Mouse (Mus musculus): ENCODE data around the gene Defb29.
A peak's percentile ranks its signal among the peaks of the same experiment; 100 is the strongest.

The Defb29 gene

GRCm38 (mm10) chr2:152539944-152540710 lies at the start of gene Defb29:
TSS of gene Defb29 (minus strand) at chr2:152540098.
- DNase-seq = no peak

- DNase-seq = no peak
Observed at GRCm38 (mm10) chr2:152589021-152589420, 49.1 kb upstream of the Defb29 start.

DNA sequence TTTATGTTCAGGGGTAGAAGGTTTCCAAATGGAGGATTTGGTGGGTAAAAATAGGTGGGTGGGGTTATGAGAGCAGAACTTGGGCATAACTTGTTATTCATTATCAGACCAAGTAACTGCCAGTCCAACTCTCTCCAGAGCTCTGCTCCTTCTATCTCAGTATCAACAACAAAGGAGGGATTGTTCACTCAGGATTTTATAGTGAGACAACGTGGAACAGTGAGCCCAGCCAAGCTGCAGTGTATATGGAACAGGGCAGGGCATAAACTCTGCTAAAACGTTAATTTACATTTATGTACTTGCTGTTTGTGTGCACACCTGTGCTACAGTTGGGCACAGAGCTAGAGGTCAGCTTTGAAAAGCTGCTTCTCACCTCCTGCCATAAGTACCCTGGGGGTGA lies 48.6 kb upstream of the Defb29 start:
- DNase-seq = no peak

GRCm38 (mm10) chr2:152586926-152587560 lies 47.1 kb upstream of the Defb29 start:
- DNase-seq = no peak

DNA sequence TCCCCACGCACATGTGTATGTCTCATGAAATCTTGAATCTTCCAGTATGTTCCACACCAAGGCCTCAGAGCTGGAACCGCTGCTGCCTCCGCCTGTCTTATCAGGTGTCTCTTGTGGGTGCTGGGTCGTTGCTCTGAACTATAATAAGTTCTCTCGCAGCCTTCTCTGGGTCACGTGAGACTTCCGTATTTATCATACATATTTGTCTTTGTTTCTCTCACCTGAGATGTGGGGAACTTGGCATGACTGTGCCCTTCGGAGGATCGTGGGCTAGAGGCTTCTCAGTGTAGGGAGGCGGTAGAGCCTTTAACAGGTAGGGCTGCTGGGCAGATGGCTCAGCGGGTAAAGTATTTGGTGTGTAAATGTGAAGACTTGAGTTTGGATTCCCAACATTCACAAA lies 40.7 kb upstream of the Defb29 start:
- DNase-seq = no peak

GRCm38 (mm10) chr2:152580107-152580506 lies 40.2 kb upstream of the Defb29 start, which contains the start of gene Defb19:
TSS of gene Defb19 (minus strand) at chr2:152580312.
- DNase-seq = no peak

GRCm38 (mm10) chr2:152573484-152573883 lies 33.6 kb upstream of the Defb29 start:
- DNase-seq = no peak

GRCm38 (mm10) chr2:152572114-152572794 lies 32.4 kb upstream of the Defb29 start, which contains the start of gene Defb21:
TSS of gene Defb21 (plus strand) at chr2:152572744.
- DNase-seq = peak; percentile 12 to 19

DNA sequence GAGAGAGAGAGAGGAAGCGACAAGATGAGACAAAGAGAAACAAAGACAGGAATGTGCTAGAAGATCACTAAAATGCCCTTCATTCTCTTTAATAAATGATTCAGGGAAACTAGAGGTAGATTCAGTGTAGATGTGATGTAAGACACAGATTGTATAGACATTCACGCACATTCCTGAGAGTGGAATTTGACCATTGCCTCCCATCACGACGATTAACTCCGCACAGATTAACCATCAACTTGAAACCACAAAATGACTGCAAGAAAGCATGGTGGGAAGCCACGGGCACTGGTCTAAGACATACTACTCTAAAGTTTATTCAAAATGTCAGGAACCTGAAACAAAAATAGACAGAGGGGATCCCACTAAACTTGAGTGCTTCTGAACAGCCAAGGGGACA lies 30.4 kb upstream of the Defb29 start:
- DNase-seq = no peak

DNA sequence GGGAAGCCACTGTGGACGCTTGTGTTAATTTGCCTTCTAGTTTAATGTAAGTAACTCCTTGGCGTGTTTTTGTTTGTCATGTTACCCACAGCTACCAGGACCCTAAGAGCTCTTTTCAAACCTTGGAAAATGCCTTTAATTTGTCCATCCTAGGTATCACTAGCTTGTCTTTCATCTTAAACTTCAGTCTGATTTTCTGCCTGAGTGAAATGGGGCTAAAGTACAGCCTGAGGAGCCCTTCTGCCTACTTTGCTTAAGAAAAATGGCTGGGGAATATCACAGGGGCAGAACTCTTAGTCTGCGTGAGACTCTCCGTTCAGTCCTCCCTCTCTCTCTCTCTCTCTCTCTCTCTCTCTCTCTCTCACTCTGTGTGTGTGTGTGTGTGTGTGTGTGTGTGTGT lies 30.0 kb upstream of the Defb29 start:
- no peak for DNase-seq

GRCm38 (mm10) chr2:152569038-152569437 lies 29.1 kb upstream of the Defb29 start, which contains the start of gene Gm17416:
TSS of gene Gm17416 (plus strand) at chr2:152569338.
- DNase-seq = no peak

DNA sequence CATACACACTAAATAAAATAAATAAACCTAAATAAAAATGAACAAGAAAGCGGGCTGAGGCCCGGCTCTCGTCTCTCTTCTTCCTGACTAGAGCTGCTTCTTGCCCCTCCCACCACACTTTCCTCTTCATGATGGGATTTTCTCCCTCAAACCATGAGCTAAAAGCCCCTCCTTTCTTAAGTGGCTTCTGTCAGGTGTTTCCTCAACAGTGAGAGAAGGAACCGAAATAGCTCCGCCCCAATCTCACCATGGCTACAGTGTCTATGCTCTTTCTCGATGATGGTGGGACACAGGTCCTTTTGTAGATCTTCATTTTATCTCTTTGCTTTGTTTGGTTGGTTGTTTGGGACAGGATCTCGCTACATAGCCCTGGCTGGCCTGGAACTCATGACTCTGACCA lies 16.8 kb upstream of the Defb29 start:
- no peak for DNase-seq

DNA sequence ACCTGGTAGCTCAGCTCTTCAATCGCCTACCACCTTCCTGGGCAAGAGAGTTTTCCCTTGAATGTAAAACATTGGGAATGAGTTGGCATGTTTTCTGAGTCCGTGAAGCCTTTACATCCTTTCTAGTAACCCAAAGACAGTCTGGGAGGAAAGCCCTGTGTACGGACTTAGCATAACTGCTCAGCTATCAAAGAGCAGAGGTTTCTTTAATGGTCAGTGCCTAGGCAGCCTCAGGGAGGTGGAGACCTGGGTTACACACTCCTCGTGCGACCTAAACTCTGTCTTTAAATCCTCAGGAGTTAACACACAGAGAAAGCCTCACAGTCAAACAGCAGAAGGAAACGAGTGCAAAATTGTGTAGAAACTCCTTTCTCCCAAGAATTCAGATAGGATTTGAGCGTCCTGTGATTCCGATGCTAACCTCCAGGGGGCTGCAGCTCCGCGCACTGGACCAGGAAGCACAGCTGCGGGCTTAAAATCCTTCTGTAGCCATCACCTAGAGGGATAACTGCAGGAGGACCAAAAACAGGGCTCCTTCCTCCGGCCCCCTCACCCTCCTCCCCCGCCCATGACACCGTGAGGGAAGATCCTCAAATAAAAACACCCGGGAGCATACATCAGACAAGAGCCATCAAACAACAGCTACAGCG lies 14.0 kb upstream of the Defb29 start:
- peak; percentile 14 to 19 for DNase-seq

DNA sequence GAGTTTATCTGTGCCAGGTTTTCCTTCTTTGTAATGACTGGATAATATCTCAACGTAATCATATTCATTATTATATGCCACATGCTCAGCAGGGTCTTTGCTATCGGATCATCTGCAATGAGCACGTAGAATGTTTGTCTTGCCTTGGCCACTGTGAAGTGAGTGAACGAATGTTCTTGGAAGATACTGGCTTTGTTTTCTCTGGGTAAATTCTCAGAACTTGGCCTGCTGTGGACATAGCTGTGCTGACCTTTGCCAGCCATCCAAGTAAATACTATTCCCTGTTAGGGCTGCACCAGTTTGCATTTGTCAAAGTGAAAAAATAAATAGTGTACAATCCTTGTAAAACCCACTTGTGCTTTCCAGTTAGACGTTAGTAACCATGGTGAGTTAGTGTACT lies 8.2 kb upstream of the Defb29 start:
- no peak for DNase-seq

DNA sequence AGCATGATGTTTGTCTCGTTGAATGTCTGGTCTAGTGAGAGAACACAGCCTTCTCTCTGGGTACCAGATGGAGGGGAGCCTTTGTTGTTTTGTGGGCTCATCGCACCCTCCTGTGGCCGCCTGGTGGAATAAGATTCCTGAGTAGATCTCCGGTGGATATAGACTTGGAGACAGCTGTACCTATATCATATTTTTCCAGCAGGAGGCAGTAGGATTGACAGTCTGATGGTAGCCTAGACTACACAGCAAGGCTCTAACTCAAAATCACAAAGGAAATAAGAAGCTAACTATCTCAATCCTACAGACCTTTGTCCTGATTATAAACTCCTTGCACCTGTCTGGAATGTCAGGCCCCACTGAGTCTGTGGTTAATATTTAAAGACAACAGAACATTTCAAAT lies 4.8 kb upstream of the Defb29 start:
- no peak for DNase-seq

- no peak for DNase-seq
Observed at GRCm38 (mm10) chr2:152543478-152543877, 3.6 kb upstream of the Defb29 start.

DNA sequence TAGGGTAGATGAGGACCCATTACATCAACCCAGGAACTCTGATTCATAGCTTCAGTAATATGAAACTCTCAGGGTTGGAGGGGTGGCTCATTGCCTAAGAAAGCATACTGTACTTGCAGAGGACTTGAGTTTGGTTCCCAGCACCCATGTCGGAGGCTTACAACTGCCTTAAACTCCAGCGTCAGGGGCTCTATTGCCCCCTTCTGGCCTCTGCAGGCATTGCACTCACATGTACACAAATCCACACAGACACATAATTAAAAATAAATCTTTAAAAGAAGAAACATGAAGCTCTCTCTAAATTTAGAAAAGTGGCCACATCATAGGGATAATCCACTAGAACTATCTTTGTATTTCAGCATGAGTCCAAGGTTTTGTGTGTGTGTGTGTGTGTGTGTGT lies 3.0 kb upstream of the Defb29 start:
- no peak for DNase-seq

DNA sequence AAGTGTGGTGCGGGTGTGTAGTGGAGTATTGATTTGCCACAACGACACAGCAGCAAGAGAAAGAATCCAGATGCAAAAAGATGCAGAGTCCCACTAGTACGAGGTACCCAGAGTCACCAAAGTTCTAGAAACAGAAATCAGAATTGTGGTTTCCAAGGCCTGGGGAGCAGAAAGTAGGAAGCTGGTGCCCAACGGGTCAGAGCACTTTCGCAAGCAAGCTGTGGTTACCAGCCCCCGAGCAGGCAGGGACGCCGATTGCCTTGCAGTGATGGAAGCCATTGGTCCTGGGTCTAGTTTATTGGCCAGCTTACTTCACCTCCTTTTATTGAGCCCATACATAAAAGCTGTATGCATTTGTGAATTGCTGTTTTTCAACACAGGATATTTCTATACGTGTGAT lies 2.1 kb upstream of the Defb29 start:
- DNase-seq = no peak

- no peak for DNase-seq
Observed at GRCm38 (mm10) chr2:152517981-152518380, 21.9 kb downstream of the Defb29 start, which contains the start of gene Defb28. TSS of gene Defb28 (plus strand) at chr2:152518255.

DNA sequence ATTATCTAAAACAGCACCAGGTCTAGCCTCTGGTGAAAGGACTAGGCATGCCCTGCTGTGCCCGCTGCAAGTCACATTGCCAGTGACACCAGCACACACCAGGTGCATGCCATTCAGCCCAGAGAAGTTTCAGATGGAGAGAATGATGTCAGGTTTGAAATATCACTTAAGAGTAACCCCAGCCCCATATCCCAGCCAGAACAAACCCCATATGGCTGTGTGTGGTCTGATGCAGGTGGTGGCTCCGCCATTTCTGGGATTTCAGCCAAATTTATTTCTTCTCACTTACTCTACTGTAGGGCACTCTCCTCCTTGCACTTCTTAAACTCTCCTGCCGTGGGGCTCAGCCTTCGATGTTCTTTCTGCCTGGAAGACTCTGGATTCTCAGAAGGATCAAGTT lies 23.8 kb downstream of the Defb29 start:
- no peak for DNase-seq

DNA sequence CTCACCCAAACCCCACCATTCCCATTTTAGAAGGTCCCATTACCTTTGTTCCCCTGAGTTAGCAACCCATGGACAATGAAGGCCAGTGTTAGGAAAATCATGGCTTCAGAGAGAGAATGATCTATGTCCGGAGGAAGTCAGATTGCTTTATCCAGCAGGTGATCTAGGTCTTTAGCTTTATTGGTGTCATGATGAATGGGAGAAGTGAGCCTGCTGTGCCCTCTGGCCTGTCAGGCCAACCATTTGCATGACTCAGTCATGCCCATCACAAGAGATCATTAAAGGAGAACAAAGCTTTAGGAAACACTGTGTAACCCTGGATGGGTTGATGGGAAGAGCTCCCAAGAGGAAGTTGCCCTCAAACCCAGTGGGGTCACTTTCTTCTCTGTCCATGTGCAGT lies 28.3 kb downstream of the Defb29 start, which contains the start of gene Defb26:
TSS of gene Defb26 (minus strand) at position 101 of the 400 bp plus-strand sequence.
- no peak for DNase-seq

GRCm38 (mm10) chr2:152503950-152504349 lies 35.9 kb downstream of the Defb29 start:
- no peak for DNase-seq

GRCm38 (mm10) chr2:152500863-152501229 lies 39.1 kb downstream of the Defb29 start:
- no peak for DNase-seq
